Mouse (Mus musculus): ENCODE data around the gene Rab9b. TPM values are rescaled to one million over a fixed set of nuclear protein-coding genes. Genes with fewer than 3 reads are reported as not detected.

The Rab9b gene
- polyA plus RNA-seq (2012; rRNA removed) = not detected in 2 replicates

DNA sequence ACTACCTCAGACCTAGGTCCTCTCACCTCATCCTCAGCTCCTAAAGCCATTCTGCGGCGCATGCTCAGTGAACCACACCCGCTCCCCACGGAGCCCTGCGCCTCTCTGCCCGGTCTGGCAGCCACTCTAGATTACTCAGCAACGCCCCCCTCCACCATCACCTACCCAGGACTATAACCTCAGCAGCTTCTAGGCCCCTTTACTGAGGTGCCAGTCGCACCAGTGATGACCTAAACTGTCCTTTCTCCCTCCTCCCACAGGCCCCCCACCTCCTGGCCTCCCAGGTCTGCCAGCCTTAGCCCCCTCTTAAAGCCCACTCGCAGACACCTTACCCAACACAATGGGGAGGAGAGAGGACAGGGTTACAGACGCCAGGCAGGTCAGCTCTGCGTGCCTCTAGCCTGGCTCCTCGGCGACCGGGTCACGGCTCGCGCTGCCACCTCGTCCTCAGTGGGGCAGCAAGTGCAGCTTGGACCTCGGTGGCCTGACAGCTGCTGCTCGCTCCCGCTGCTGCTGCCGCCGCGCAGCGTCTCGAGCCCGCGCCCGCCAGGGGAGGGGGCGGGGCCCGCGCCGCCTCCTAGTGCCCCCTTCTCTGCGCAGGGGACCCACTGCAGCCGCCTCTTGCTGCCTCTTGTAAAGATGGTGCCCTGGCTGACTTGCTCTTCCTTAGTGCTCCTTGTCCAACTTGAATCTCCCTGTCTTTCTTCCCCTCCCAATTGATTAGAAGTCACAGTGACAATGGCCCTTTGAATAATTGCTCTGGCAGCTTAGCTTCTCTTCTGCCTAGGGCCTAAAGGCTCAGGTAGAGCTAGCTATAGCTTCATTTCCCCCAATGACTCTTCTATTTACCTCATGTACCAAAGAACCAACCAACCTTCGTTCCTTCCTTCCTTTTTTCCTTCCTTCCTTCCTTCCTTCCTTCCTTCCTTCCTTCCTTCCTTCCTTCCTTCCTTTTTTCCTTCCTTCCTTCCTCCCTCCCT lies at the start of gene Rab9b:
Gene Rab9b (minus strand): TSS at position 695 of the 980 bp plus-strand sequence.
- no peaks in the 10 kb centered on the region for H3K27me3 ChIP-seq (replicated peaks; ENCODE audit: control insufficient read depth, insufficient read depth, low read length)
- no peaks in the 10 kb centered on the region for H3K4me1 ChIP-seq (ENCODE audit: control insufficient read depth, insufficient read depth, low read length)
- TF ChIP-seq POLR2A (IDR thresholded peaks at IDR 0.05; ENCODE audit: low read depth, low read length) = no peak
- no peak for DNase-seq
- no peaks in the 10 kb centered on the region for H3K36me3 ChIP-seq (ENCODE audit: control insufficient read depth, insufficient read depth, low read length)
- WGBS = 3% methylated on average over 31 of the region's 36 CpGs
- no peak within 1 kb of the TSS for H3K27ac ChIP-seq (ENCODE audit: insufficient read depth, low read depth, low read length)
- H3K4me3 ChIP-seq (ENCODE audit: insufficient read depth, low read depth, low read length) = peak within 1 kb of the TSS; percentile 34

DNA sequence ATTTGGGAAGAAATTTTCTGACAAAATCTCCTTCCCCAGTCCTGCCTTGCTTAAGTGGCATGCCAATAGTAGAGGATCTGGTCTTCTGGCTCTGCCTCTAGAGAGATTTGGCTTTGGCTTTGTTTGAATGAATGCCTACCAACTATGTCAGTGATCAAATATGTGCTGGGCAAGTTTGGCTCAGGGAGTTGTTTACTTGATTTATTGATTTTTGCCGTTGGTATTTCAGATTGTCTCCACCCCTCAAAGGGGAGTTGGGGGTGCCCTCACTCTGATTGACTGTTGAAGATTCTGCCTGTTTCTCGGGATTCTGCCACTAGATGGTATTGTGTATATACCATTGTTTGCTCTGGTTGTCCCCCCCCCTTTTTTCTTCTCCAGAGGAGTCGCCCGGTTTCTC lies 35.8 kb upstream of the Rab9b start:
- H3K27ac ChIP-seq (ENCODE audit: insufficient read depth, low read depth, low read length) = no peak overlapping the region
- DNase-seq = no peak
- no peaks in the 10 kb centered on the region for H3K4me1 ChIP-seq (ENCODE audit: control insufficient read depth, insufficient read depth, low read length)
- TF ChIP-seq CTCF (conservative IDR thresholded peaks at IDR 0.05; ENCODE audit: insufficient read depth, insufficient read length, low read depth, low read length) (no peak), POLR2A (IDR thresholded peaks at IDR 0.05; ENCODE audit: low read depth, low read length) (no peak)
- no peaks in the 10 kb centered on the region for H3K36me3 ChIP-seq (ENCODE audit: control insufficient read depth, insufficient read depth, low read length)
- WGBS = 46% methylated on average over 4 of the region's 4 CpGs
- no peak overlapping the region for H3K4me3 ChIP-seq (ENCODE audit: insufficient read depth, low read depth, low read length)
- no peaks in the 10 kb centered on the region for H3K27me3 ChIP-seq (replicated peaks; ENCODE audit: control insufficient read depth, insufficient read depth, low read length)

DNA sequence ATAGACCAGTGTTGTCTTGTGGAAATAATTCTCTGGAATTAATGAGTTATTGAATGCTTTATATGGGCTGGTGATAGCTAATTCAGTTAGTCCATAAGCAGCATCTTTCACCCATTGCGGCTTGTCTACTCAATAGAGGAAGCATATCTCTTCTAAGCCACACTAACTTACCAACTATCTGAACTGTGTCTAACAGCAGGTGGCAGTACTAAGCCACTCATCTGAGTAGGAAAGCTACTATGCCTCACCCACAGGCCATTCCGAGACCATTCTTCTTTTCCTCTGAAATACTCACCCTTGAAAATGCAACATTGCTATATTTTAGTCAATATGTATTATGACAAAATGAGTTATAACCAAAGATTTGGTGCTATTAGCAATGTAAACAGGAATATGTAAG lies 27.2 kb upstream of the Rab9b start:
- WGBS = 30% methylated on average over 2 of the region's 2 CpGs
- peak; percentile 10 for DNase-seq

DNA sequence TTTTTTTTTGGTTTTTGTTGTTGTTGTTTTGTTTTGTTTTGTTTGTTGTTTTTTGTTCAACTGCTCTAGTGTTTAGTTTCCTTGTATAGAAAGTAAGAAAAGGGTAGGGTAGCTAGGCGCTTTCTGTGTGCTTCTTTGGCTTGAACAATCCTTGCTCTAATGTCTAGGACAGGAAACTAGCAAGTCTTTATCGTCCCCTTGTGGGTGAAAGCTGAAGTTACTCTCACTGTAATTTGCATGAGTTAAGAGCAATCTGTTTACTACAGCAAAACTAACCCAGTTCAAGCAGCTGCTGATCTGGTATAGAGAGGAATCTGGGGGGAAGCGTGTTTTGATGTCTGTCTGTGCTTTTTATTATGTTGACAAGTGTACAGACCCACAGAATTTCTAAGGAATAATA lies 18.3 kb downstream of the Rab9b start:
- TF ChIP-seq POLR2A (IDR thresholded peaks at IDR 0.05; ENCODE audit: low read depth, low read length) = no peak
- no peak for TF ChIP-seq CTCF (conservative IDR thresholded peaks at IDR 0.05; ENCODE audit: insufficient read depth, insufficient read length, low read depth, low read length)
- no peak overlapping the region for H3K27ac ChIP-seq (ENCODE audit: insufficient read depth, low read depth, low read length)
- 27% methylated on average over 3 of the region's 3 CpGs for WGBS
- no peaks in the 10 kb centered on the region for H3K36me3 ChIP-seq (ENCODE audit: control insufficient read depth, insufficient read depth, low read length)
- no peaks in the 10 kb centered on the region for H3K27me3 ChIP-seq (replicated peaks; ENCODE audit: control insufficient read depth, insufficient read depth, low read length)
- H3K4me1 ChIP-seq (ENCODE audit: control insufficient read depth, insufficient read depth, low read length) = no peaks in the 10 kb centered on the region
- no peak for DNase-seq
- no peak overlapping the region for H3K4me3 ChIP-seq (ENCODE audit: insufficient read depth, low read depth, low read length)

More for the DNA sequence above, 27.2 kb upstream of the Rab9b start:
- TF ChIP-seq POLR2A (IDR thresholded peaks at IDR 0.05; ENCODE audit: low read depth, low read length) = no peak
- peak; percentile 33; the same call in 1 of the 2 replicates for TF ChIP-seq CTCF (conservative IDR thresholded peaks at IDR 0.05; ENCODE audit: insufficient read depth, insufficient read length, low read depth, low read length)
- Histone ChIP-seq H3K27me3 (replicated peaks; ENCODE audit: control insufficient read depth, insufficient read depth, low read length) (no peaks in the 10 kb centered on the region), H3K27ac (ENCODE audit: insufficient read depth, low read depth, low read length) (no peak overlapping the region), H3K36me3 (ENCODE audit: control insufficient read depth, insufficient read depth, low read length) (no peaks in the 10 kb centered on the region), H3K4me3 (ENCODE audit: insufficient read depth, low read depth, low read length) (no peak overlapping the region), H3K4me1 (ENCODE audit: control insufficient read depth, insufficient read depth, low read length) (no peaks in the 10 kb centered on the region)

DNA sequence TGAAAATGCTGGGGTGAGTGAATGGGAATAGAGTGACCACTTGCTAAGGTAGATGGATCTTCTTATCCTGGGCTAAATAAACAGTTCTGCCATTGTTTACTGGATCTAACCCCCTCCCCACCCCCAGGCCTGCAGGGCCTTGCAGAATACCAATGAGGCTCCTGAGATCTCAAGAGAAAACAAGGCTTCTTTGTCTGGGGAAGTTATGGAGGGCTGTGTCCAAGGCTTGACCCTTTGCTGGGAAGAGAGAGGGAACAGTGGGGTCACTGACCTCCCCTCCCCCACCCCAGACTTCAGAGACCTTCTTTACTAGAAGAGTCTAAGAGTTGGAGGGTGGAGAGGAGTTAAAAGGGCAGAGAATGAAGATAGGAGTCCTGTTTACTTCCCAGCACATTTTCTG lies 39.9 kb downstream of the Rab9b start:
- H3K27ac ChIP-seq (ENCODE audit: insufficient read depth, low read depth, low read length) = no peak overlapping the region
- no peak for DNase-seq
- no peak overlapping the region for H3K4me3 ChIP-seq (ENCODE audit: insufficient read depth, low read depth, low read length)
- H3K36me3 ChIP-seq (ENCODE audit: control insufficient read depth, insufficient read depth, low read length) = no peaks in the 10 kb centered on the region
- no peaks in the 10 kb centered on the region for H3K27me3 ChIP-seq (replicated peaks; ENCODE audit: control insufficient read depth, insufficient read depth, low read length)
- no peaks in the 10 kb centered on the region for H3K4me1 ChIP-seq (ENCODE audit: control insufficient read depth, insufficient read depth, low read length)
- TF ChIP-seq CTCF (conservative IDR thresholded peaks at IDR 0.05; ENCODE audit: insufficient read depth, insufficient read length, low read depth, low read length) = no peak
- no peak for TF ChIP-seq POLR2A (IDR thresholded peaks at IDR 0.05; ENCODE audit: low read depth, low read length)

DNA sequence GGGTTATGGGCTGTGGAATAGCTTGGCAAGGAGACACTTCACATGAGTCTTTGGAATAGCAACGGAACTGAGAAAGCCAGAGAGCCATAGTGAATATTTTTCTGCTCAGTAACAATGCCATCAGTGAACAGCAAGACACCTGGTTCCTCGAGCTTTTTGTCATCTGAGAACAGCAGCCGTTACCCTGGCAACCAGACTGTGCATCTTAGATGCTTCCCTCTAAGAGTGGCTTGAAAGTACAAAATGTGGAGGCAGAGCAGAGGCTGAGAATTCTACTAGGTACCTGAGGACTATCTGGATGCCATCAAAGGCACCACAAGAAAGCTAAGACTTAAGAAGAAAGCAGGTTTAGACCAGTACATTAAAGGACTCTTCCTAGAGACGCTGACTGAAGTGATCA lies 43.5 kb downstream of the Rab9b start:
- TF ChIP-seq POLR2A (IDR thresholded peaks at IDR 0.05; ENCODE audit: low read depth, low read length) (no peak), CTCF (conservative IDR thresholded peaks at IDR 0.05; ENCODE audit: insufficient read depth, insufficient read length, low read depth, low read length) (no peak)
- no peaks in the 10 kb centered on the region for H3K36me3 ChIP-seq (ENCODE audit: control insufficient read depth, insufficient read depth, low read length)
- no peaks in the 10 kb centered on the region for H3K27me3 ChIP-seq (replicated peaks; ENCODE audit: control insufficient read depth, insufficient read depth, low read length)
- no peak for DNase-seq
- H3K4me1 ChIP-seq (ENCODE audit: control insufficient read depth, insufficient read depth, low read length) = no peaks in the 10 kb centered on the region; the same call in 1 of the 2 replicates
- 75% methylated on average over 4 of the region's 4 CpGs for WGBS
- no peak overlapping the region for H3K27ac ChIP-seq (ENCODE audit: insufficient read depth, low read depth, low read length)
- no peak overlapping the region for H3K4me3 ChIP-seq (ENCODE audit: insufficient read depth, low read depth, low read length)

DNA sequence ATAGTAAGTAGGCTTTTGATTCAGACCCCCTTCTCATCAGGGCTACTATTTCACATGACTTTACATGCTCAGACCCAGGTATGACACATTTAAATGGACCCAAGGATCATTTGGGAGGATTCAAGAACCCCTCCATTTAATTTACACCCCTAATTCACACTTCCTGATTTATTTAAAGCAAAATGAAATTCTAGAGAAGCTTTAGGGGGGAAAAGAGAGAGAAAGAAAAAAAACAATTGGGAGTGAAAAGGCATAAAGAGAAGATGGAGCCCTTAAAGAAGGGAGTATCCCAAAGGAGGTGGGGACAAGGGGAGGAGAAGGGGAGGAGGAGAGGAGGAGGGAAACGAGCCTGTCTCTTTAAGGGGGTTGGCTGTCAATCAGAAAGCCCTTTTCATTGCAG lies 46.2 kb downstream of the Rab9b start, which contains the start of gene Plp1:
Gene Plp1 (plus strand): TSS at position 301 of the 400 bp plus-strand sequence.
- no peak within 1 kb of the TSS for H3K4me3 ChIP-seq (ENCODE audit: insufficient read depth, low read depth, low read length)
- H3K4me1 ChIP-seq (ENCODE audit: control insufficient read depth, insufficient read depth, low read length) = no peaks in the 10 kb centered on the region; the same call in 1 of the 2 replicates
- H3K27me3 ChIP-seq (replicated peaks; ENCODE audit: control insufficient read depth, insufficient read depth, low read length) = no peaks in the 10 kb centered on the region
- no peak within 1 kb of the TSS for H3K27ac ChIP-seq (ENCODE audit: insufficient read depth, low read depth, low read length)
- no peak for TF ChIP-seq POLR2A (IDR thresholded peaks at IDR 0.05; ENCODE audit: low read depth, low read length)
- no peak for TF ChIP-seq CTCF (conservative IDR thresholded peaks at IDR 0.05; ENCODE audit: insufficient read depth, insufficient read length, low read depth, low read length)
- no peak for DNase-seq
- 50% methylated on average over 1 of the region's 1 CpGs for WGBS
- H3K36me3 ChIP-seq (ENCODE audit: control insufficient read depth, insufficient read depth, low read length) = no peaks in the 10 kb centered on the region

Data from kidney, adult 2 months (tissue).